Mouse (Mus musculus) kidney, adult 8-10 months (tissue): ENCODE results near the gene Olfr895.

ENCODE experiments used
- DNase-seq, 2 experiments: peaks; one replicate each; pipeline ENCODE4 v3.0.0; 2022

Olfr895 gene

GRCm38 (mm10) chr9:38267551-38267950, at the start of gene Olfr895:
Gene Olfr895 (plus strand): TSS chr9:38267851.
- no peak for DNase-seq

- DNase-seq = no peak
These were observed 15.2 kb upstream of the Olfr895 start, which contains the start of gene Olfr143 for GRCm38 (mm10) chr9:38252474-38252873. Gene Olfr143 (plus strand): TSS chr9:38252774.

GRCm38 (mm10) chr9:38290807-38291206, 23.2 kb downstream of the Olfr895 start, which contains the start of gene Olfr896-ps1:
Gene Olfr896-ps1 (plus strand): TSS chr9:38291107.
- no peak for DNase-seq
